Mouse (Mus musculus) cerebellum, adult 2 months (tissue): ENCODE data around the gene Apobec3.

Experiments
- CTCF ChIP-seq: fragments of 200-500 bp; IDR thresholded peaks from 2 replicates; pipeline ENCODE4 v1.5.1; 2011; ENCODE audit warnings: low read depth, mild to moderate bottlenecking, control low read depth, low read length, moderate library complexity, borderline replicate concordance; ENCODE audit not compliant: insufficient read depth
- POLR2A ChIP-seq: fragments of 200-500 bp; IDR thresholded peaks from 2 replicates; pipeline ENCODE4 v1.6.1; 2011; ENCODE audit warnings: low read length, control low read depth, borderline replicate concordance; ENCODE audit not compliant: insufficient read depth

- TF ChIP-seq CTCF (no peak), POLR2A (no peak)
Measured at GRCm38 (mm10) chr15:79905211-79905610, 13.8 kb downstream of the Apobec3 start.
